Mouse (Mus musculus): ENCODE results near the gene 1700029J07Rik.

Gene 1700029J07Rik

GRCm38 (mm10) chr8:45975126-45975836 lies at the start of gene 1700029J07Rik, which contains the start of gene Ufsp2:
Gene 1700029J07Rik (minus strand): TSS chr8:45975252.
Gene Ufsp2 (plus strand): TSS chr8:45975528.
- peak; percentile 98 for DNase-seq (ENCODE audit: low spot score)

- DNase-seq (ENCODE audit: low spot score), result no peak
Measured at GRCm38 (mm10) chr8:46024392-46024791, 49.3 kb upstream of the 1700029J07Rik start.

DNA sequence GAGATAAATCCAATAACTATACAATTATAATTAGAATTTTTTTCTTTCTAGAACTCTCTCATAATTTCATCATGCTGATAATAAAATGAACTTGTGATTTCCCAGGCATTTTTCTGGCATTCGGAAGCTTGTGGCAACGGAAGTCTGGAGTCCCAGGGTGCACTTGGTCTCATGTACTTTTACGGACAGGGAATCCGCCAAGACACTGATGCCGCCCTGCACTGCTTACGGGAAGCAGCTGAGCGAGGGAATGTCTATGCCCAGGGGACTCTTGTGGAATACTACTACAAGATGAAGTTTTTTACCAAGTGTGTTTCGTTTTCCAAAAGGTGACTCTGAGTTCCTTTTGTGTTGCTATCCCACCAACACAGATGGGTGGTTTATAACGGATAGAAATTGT lies 47.7 kb upstream of the 1700029J07Rik start:
- no peak for DNase-seq (ENCODE audit: low spot score)

DNA sequence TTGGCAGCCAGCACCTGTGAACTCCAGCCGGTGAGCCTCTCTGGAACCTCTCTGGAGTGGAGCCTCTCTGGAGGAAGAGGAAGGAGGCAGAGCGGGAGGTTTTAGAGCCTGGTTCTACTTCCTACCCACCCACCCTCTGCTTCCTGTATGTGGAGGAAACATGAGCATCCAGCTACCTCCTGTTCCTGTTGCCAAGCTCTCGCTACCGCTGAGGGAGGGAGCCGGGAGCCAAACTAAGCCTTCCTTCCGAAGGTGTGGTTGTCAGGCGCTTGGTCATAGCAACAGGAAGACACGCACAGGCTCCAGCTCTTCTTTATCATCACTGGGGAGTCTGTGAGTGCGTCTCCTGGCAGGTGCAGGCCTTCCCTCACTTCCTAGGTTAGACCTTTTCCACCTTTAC lies 47.2 kb upstream of the 1700029J07Rik start:
- no peak for DNase-seq (ENCODE audit: low spot score)

GRCm38 (mm10) chr8:46010746-46011680 lies 36.0 kb upstream of the 1700029J07Rik start:
- DNase-seq (ENCODE audit: low spot score), result peak; percentile 68

- DNase-seq (ENCODE audit: low spot score), result no peak
Measured at GRCm38 (mm10) chr8:46010306-46010705, 35.3 kb upstream of the 1700029J07Rik start.

DNA sequence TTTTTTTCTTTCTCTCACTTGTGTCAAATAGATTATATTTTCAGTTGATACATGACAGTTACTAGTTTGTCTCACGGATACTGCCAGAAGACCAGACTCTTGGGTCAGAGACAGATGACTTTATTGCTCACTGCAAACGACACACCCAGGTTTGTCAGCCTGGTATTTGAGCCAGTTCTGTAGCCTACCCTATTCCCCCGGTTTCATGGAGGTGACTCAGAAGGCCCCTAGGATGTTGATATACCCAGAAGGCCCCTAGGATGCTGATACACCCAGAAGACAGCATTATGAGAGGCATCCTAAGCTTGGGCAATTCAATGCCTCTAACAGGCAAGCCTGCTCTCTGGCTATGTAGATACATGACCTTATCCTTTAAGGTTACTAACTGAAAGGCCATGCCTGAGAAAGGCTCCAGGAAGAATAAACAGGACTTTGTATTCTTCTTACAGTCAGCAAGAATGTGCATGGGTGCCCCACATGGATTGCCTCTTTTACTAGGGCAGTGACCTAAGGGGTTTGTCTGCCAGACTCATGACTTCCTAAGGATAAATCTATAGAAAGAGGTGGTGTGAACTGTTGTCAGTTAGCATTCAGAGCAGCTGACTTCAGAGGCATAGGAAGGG lies 32.1 kb upstream of the 1700029J07Rik start:
- DNase-seq (ENCODE audit: low spot score), result no peak

DNA sequence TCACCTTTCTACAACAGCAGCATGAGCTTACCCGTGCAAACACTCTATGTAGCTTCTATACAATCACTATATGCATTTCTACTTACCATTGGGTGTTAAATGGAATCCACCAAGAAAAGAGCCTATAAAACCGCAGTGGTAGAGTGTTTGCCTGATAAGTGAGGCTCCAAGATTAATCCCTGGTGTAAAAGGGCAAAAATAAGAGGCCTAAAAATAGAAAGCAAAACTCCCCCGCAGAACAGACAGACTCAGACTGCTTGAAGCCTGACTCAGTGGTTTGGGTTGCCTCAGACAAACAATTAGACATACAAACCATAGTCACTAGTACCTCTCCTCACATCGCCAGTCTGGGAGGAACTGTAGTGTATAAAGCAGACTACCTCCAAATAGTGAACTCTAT lies 30.5 kb upstream of the 1700029J07Rik start, which contains the start of gene Ankrd37:
Gene Ankrd37 (minus strand): TSS at position 112 of the 400 bp plus-strand sequence.
- DNase-seq (ENCODE audit: low spot score), result no peak

GRCm38 (mm10) chr8:45999784-46000705 lies 25.0 kb upstream of the 1700029J07Rik start:
- peak; percentile 99 for DNase-seq (ENCODE audit: low spot score)

DNA sequence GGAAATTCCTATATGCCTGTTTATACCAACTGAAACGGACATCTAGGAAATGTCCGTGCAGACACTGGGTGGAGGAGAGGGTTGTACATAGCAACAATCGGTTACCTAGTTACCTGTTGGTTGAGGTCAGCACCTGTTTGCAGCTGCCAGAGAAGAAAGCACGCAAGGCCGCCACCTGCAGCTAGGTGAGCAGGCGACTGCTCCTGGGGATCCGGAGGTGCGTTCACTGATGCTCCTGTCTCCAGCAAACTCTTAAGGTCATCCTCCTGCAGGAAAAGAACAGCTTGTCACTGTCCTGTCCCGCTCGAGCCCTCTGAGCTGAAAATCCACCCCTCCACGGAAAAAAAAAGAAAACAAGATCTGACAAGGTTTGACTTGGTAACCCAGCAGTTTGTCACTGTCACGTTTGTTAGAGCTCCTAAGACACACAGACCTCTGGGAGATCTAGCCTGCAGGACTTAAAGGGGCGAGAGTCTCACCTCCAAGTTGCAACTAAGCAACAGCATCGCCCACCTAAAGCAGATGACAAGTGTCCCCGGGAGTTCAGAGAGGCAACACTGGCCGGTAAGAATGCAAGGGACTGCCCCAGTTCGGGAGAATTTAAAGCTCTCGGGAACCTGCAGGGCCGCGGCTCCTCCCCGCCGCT lies 24.2 kb upstream of the 1700029J07Rik start, which contains the start of gene Lrp2bp:
Gene Lrp2bp (plus strand): TSS at position 166 of the 646 bp plus-strand sequence.
- DNase-seq (ENCODE audit: low spot score), result no peak

GRCm38 (mm10) chr8:45998228-45998627 lies 23.2 kb upstream of the 1700029J07Rik start:
- no peak for DNase-seq (ENCODE audit: low spot score)

DNA sequence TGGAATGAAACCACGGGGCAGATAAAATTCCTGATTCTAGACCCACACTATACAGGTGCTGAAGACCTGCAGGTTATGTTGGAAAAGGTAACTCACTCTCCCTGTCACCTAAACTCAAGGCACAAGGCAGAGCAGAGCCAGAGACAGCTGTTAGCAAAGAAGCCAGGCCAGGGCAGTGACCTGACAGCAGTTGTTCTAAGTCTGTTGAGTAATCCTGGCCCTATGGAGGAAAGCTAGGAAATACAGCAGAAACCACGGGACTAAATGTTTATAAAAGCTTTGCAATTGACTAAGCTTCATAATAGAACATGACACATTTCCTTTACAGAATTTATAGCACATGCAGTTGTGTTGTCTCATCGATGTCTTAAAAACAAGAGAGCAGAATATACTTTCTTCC lies 20.5 kb upstream of the 1700029J07Rik start:
- no peak for DNase-seq (ENCODE audit: low spot score)

DNA sequence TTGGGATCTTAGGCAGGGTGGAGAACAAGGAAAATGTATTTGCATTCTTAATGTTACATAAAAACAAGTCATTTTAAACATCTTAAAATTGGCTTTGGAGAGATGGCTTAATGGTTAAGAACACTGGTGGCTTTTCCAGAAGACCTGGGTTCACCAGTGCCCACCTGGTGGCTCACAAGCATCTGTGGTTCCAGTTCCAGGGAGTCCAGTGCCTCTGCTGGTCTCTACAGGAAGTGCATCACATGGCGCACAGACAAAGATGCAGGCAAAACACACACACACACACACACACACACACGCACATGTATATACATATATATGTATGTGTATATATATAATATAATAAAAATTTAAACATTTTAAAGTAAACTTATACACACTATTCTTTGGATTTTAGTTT lies 19.1 kb upstream of the 1700029J07Rik start:
- no peak for DNase-seq (ENCODE audit: low spot score)

GRCm38 (mm10) chr8:45990631-45991310 lies 15.7 kb upstream of the 1700029J07Rik start:
- no peak for DNase-seq (ENCODE audit: low spot score)

GRCm38 (mm10) chr8:45988189-45988588 lies 13.1 kb upstream of the 1700029J07Rik start:
- no peak for DNase-seq (ENCODE audit: low spot score)

DNA sequence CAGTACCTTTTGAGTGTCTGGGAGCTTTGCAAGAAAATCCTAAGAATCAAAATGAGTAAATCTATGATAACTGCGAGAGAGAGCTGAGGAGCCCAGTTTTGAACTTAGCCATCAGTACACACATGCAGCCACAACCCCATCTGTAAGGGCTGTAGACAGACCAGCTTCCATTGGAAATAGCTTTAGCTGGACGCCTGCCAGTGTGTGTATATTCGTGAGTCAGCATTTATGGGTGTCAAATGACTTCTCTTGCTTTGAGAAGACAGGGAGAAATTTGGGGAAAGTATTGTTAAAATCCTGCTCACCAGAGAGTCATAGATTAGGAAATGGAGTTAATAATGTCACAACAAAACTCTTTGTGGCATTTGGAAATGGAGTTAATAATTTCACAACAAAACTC lies 11.6 kb upstream of the 1700029J07Rik start:
- DNase-seq (ENCODE audit: low spot score), result no peak

DNA sequence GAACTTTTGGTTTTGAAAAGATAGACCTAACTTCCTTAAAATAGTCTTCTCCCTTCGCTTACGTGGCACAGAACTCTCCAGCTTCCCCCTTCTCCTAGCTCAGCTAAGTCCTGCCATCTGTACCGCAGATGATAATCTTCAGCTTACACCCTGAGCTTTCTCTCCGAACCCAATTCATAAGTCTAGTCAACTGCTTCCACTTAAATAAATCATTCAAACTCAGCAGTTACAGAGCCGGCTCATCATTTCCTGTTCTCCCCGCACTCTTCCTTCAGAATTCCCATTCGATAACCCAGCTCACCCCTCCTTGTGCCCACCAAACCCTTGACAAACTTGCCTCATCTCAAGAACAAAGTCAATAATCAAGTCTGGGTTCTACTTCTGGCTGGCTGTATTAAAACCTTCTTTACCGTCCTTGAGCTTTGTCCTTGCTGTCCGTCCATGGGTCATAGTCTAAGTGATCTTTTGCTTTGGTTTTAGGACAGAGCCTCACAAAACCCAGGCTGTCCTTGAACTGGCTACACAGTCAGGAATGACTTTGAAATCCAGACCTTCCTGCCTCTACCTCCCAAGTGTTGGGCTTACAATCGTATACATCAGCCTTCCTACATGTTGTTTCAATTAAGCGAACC lies 901 bp upstream of the 1700029J07Rik start:
- no peak for DNase-seq (ENCODE audit: low spot score)

DNA sequence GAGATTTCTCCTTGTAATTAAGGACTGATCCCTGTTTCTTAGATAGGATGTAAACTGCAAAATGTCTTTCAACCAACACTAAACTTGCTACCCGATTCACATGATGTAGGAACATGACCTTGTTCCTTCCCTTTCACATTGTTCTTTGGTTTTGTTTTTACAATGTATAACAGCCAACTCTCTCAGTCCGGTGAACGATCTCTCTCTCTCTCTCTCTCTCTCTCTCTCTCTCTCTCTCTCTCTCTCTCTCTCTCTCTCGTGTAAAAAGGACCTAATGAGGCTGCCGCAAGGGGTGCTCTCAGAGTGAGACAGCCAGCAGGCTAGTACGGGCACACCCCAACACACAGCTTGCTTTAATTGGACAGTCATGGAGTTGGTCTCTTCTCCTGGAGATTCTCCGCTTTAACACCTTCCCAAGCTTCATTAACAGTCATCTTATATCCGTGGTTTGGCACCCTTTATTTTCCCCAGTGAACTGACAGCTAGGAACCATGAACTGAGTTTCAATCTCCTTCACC lies 1.0 kb downstream of the 1700029J07Rik start:
- DNase-seq (ENCODE audit: low spot score), result no peak

DNA sequence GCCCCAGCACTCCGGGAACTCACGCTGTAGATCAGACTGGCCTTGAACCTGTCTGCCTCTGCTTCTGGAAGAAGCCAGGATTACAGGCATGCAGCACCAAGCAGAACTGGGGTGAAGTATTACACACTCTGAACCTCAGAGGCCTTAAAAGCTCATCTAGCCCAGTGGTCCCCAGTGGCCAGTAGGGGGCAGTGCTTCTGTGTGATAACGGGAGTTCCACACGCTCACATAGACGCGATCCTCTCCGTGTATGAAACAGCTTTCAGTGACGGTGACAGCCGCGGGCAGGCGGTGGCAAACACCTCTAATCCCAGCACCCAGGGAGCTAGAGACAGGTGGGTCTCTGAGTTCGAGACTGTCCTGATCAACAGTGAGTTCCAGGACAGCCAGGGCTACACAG lies 4.2 kb downstream of the 1700029J07Rik start:
- DNase-seq (ENCODE audit: low spot score), result no peak
